Mouse (Mus musculus) embryonic facial prominence, embryonic 15.5 days (tissue): ENCODE data around the gene Nt5dc1. TPM values are rescaled to one million over a fixed set of nuclear protein-coding genes. Genes with fewer than 3 reads are reported as not detected.

Experiments used
- polyA plus RNA-seq: library from polyadenylated mRNA; unstranded; fragments of >200 nt; fragmentation: Nextera tagmentation; extraction: Ambion mirVana; gene quantifications from 2 replicates; pipeline ENCODE4 v1.2.1, GENCODE M21; 2015

The Nt5dc1 gene
- polyA plus RNA-seq, 1 experiment from 2014 or later: 10.7 TPM

Other genes starting within 250 kb of the Nt5dc1 start
- gene Dse, start 210.8 kb downstream of the Nt5dc1 start, polyA plus RNA-seq: 32.8 and 35.0 TPM in 2 replicates
- gene Tspyl1, start 136.4 kb downstream of the Nt5dc1 start, polyA plus RNA-seq: 79.6 and 80.1 TPM in 2 replicates
- gene Tspyl4, start 121.1 kb downstream of the Nt5dc1 start, polyA plus RNA-seq: 17.7 and 21.5 TPM in 2 replicates
- gene Col10a1, start 28.6 kb downstream of the Nt5dc1 start, polyA plus RNA-seq: 0.49 and 0.75 TPM in 2 replicates
- gene Frk, start 64.8 kb upstream of the Nt5dc1 start, polyA plus RNA-seq: 11.1 and 11.7 TPM in 2 replicates